Mouse (Mus musculus): ENCODE data around the gene Sympk.

DNA sequence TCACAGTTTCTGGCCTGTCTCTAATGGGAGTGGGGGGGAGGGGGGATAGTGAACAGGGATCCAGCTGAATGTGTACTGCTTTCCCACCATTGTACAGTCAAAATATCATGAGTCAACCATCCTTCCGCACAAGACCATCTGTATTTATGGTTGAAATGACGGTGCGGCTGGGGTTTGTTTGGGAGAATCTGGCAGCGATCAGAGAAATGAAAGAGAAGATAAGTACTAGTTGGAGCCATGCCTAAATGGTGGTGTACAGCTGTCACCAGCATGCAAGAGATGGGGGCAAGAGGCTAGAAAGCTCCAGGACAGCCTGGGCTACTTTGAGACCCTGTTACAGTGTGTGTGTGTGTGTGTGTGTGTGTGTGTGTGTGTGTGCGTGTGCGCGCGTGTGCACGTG lies 45.8 kb upstream of the Sympk start:
- TF ChIP-seq GATA1 (IDR thresholded peaks at IDR 0.05; ENCODE audit: low read length) = no peak
- TF ChIP-seq TAL1 (IDR thresholded peaks at IDR 0.05; ENCODE audit: low read length) = no peak

Measured in erythroblast, embryonic 14.5 days (primary cell).